Mouse (Mus musculus) frontal cortex, postnatal 10 days (tissue): ENCODE results near the gene Gnat1.

Source experiments
- DNase-seq, 2 experiments: peaks; one replicate each; pipeline ENCODE4 v3.0.0; 2022; ENCODE audit warnings: low spot score in 2 of 2, mixed read lengths in 1 of 2

Gnat1 gene

DNA sequence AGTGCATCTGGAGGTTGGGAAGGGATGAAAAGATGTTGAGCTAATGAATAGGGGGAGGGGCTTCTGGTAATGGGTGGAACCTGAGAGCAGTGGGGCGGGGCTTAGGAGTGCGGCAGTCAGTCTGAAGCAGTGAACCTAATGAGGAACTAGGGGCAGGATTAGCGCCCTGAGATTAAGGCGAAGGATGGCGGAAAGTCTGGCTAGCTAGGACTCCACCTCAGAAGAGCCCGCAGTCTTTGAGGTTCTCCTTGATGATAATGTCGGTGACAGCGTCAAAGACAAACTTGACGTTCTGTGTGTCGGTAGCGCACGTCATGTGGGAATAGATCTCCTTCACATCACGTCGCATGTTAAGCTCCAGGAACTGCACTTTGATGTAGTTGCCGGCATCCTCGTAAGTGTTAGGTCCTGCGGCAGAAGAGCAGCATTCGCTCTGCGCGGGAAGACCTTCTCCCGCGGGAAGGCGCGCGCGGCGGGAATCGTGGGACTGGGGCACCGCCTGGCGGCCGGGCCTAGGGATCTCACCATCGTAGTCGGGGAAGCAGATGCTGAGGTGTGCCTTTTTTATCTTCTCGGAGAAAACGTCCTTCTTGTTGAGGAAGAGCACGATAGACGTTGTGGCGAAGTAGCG lies 3.7 kb downstream of the Gnat1 start:
- DNase-seq, result peak in 1 of 2 experiments; percentile 74

DNA sequence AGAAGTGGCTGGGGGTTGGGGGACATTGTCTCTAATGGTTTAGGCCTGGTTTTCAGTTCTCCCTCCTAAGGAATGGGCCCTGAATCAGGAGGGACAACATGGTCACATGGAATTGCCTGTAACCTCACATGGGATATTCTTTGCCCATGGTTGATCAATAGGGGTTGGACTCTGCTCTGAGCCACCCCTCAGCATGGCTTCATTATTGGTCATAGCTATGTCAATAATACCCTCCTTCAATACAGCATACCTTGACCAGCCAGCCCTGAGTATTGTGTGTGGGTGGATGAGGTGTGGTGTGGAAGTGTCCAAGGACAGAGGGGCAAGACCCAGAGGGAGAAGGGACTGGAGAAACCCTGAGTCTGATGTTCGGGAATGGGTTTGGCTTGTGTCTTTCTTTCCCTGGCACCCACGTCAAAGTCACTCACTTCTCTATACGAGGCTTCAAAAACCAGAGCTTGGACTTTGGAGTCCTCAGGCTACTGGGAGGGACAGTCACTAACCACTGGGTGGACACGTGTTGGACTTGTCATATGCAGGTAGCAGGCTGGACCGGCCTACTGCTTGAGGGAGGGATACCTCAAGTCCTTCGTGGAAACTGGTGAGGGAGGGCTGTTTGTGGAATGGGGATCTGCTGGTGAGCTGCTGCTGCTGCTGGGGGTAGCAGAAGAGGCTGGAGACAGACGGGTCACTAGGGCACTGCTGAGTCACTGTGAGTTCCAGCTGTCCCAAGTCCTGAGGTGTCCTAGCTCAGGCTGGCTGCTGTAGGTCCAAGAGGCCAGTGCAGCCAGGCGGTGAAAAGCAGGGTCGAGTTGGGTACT lies 4.7 kb downstream of the Gnat1 start:
- DNase-seq, result no peak

DNA sequence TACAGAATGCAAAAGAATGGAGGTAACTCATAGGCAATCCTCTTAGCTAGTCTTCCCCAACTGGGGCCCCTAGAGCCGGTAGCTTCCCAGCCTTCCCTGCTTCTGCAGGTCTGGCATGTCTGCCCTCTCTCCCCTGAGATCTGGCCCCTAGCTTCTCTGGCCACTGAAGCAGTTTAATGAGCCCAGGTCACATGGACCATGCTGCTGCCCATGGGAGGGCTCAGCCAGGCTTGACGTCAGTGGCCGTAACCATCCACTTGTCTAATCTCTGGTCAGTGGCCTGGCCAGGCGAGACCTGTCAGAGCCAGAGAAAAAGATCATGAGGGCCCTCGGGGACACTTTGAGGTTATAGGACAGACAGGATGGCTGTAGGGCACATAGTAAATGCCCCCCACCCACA lies 9.3 kb downstream of the Gnat1 start:
- DNase-seq, result no peak

DNA sequence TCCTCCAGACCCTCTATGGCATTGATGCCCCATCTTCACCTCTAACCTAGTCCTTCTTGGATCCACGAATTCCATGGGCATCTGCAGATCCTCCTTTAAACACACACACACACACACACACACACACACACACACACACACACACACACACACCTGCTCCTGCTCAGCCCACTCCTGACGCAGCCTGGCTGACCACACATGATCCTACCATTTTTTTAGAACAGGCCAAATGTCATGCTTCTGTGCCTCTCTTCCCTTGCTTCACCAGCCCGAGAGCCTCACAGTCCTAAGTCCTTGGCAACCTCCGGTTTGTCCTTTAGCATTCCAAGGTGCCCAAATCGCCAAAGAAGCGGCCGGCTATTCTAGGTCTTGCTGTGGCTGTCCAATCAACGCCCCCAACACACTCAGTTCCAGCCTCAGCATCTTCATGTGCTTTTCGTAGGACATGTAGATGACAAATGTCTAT lies 10.0 kb downstream of the Gnat1 start, which contains the start of gene Slc38a3:
Gene Slc38a3 (minus strand): TSS at position 51 of the 466 bp plus-strand sequence.
- DNase-seq, result no peak

DNA sequence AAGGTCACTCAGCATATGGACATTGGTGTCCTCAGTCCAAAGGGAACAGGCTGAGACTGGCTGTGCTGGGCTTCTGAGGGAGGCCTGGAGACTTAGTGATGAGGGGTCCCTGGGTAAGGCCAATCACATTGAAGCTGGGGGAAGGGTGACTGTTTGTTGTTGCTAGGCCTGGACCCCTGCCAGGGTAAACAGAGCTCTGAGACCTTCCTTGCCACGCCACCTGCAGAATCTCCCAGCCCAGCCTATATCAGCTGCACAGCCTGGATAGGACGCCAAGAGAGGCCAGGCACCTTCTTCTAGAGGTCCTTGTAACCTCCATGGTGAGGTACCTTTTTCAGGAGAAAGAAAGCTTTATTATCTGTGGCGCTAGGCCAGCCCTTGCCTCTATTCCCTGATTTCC lies 10.6 kb downstream of the Gnat1 start:
- DNase-seq, result no peak

DNA sequence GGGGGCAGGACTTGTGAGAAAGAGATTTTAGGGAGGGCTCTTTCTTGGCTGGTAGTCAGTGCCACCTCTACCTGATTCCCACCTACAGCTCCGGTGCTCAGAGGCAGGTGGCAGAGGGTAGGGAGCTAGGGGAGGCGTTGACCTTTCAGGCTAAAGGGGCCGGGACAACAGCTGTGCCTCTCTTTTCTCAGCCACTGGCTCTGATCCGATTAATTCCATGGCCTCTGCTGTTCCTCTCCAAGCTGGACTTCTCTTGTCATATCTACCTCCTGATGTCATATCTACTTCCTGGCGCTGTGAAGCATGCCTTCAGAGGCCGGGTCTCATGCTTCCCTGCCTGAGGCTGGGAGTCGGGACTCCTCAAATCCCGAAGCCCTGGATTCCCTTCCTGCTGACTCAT lies 11.5 kb downstream of the Gnat1 start:
- no peak for DNase-seq

DNA sequence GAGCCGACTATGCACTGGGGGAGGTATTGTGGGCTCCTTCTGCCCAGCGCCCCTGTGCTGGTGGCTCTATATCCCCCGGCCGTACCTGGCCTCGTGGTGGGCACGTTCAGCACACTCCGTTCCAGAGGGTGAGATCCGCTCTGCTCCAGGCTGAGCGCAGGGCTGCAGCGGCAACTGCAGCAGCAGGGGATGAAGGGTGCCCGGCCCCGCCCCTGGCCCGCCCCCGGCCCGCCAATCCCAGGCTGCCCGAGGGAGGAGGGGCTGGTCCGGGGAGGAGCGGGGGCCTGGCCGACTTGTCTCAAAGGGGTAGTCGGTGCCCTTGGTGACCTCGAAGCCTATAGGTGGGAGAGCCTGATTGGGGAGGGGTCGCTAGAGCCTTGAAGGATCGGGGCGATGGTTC lies 12.3 kb downstream of the Gnat1 start:
- peak in 1 of 2 experiments; percentile 56 for DNase-seq

DNA sequence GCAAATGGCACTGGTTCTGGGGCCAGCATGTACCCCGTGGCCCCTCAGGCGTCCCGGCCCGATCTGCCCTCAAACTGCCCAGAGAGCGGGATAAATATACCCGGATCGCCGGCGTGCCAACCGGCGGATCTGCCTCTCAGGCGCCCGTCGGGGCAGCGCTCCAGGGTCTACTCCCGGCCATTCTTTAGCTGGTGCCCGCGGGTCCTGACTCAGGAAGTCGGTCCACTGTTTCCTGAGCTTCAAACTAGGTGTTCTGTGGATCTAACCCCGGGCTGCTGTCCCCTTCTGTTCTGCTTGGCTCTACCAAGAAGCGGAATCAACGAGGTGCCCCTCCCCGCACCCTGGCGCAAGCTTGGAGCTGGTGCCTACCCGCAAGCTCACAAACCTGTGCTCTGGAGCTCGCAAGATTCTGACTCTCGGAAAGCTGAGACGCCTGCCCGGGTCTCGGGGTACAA lies 12.7 kb downstream of the Gnat1 start:
- no peak for DNase-seq

DNA sequence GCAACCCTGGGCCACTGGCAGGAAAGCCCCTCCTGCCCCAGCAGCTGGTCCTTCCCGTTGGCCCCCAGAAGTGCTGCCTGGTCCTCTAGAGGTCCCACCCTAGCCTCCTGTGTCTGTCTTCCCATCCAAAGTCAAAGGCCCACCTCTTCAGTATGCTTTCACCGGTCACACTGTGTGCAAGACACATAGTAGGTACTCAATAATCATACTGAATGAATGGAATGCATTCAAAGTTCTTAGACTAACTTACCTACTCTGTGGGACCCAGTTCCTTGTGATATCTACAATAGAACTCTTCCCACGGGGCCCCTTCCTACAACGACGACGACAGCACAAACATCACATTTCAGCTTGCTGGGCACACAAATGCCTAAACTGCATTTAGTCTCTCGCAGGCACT lies 14.2 kb downstream of the Gnat1 start:
- DNase-seq, result no peak

DNA sequence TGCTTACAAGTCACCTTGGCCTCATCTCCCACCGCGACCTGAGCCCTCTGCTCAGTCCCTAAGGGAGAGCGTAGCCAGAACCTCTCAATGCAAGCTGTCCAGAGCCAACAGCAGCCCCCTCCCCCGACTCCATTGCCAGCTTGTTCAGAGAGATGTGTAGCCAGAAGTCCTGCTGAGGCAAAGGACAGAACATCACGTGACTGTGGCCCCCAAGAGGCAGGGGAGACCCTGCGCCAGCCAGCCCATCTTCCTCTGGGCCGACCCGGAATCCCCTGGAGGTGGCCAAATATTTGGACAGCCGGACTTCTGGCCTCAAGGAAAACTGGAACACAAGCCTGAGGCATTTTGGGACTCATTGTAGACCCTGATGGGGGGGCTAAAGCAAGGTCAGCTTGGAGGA lies 16.0 kb downstream of the Gnat1 start:
- no peak for DNase-seq

DNA sequence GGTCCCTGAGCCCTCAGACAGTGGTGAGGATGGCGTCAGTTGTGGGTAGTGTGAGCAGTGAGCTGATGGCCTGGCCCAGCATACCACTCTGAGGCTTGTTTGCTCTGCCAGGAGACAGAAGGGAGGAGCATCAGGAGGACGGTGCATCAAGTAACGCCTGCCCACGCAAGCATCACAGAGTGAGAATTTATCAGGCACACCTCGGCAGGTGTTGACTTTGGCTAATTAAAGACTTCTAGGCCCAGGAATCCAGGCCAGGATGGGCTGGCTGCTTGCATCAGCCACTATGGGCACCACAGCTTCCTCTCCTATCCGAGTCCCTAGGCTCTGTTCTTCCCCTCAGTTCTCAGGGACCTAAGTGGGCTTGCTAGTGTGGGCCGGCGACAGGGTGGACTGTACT lies 17.2 kb downstream of the Gnat1 start:
- DNase-seq, result no peak

DNA sequence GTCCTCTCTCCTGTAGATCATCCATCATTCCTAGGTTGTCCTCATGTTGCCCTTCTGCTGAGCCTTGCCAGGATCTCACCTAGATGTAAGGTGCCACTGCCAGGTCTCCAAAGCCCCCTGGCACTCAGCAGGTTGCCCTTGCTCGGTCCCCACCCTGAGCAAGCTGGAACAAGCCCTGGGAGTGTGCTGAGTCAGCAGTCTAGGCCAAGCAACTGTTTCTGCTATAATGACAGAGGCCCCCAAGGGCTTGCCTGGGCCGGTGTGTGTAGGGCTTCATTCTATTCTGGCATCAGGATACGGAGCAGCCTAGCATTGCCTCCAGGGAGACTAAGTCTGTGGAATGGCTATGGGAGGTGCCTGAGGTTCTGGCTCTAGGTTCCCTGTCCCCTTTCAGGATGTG lies 18.7 kb downstream of the Gnat1 start:
- no peak for DNase-seq

DNA sequence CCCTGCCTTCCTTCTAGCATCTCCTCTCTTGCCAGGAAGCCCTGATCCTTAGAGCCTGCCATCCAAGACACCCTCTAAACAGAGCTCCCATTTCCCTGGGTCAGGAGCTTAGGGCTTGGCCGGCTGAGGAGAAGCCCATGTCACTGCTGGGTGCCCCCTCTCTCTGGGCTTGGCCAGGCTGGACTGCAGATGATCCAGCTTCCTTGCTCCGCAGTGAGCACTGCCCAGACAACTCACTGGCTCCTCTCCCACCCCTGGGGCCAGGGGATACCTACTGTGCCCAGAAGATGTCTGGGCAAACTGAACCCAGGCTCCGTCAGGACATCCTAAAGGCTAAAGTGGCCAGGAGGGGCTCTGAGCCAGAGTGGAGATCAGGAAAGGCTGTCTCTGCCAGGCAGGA lies 19.6 kb downstream of the Gnat1 start:
- no peak for DNase-seq

DNA sequence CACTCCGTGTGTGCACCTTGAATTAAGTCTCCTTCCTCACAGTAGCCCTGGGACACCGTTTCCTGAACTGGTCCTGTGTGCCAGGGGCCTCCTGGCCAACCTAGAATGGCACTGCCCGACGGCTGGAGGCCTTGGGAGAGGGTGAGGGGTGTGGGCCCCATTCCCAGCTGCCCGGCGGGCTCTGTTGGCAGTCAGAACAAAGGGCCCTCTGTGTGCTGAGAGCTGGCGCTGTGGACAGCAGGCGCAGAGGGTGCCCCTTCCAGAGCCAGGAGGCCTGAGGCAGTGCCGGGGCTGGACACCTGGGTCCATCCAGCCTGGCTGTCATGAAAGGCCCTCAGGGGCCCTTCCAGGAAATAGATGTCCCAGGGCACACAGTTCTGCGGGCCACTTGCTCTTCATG lies 20.0 kb downstream of the Gnat1 start:
- DNase-seq, result peak; percentile 67 to 78

DNA sequence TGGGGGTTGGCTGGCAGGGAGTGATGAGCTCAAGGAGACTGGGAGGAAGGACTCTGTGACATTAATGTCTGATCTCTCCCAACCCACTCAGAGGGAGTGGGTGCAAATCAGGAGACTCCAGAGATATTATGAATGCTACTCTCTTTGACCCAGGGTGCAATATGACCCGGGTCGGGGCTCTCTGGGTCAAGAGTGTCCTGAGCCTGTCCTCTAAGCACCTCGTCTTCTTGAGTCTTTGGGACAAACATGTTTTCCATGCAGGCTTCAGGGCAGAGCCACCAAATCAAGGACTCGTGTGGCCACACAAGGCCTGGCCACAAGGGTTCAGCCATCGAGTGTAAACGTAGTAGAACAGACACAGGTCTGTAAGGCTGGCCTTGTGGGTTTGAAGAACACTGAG lies 21.4 kb downstream of the Gnat1 start:
- no peak for DNase-seq

DNA sequence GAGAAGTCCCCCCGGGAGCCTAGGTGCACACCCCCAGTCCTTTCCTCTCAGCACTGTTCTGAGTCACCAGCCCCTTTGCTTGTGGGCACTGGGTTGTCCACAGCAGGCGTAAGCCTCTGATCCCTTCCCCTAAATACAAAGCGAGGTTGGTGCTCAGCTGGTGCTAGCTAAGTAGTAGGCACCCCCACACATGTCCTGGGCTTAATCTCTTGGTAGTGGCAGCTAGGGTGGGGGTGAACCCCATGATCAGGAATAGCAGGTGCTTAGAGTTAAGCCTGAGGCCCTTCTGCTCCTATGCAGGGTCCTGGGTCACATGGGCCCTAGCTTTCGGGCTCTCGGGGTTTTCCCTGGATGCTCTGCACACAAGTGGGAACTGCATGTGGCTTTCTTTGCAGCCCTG lies 22.4 kb downstream of the Gnat1 start:
- no peak for DNase-seq

DNA sequence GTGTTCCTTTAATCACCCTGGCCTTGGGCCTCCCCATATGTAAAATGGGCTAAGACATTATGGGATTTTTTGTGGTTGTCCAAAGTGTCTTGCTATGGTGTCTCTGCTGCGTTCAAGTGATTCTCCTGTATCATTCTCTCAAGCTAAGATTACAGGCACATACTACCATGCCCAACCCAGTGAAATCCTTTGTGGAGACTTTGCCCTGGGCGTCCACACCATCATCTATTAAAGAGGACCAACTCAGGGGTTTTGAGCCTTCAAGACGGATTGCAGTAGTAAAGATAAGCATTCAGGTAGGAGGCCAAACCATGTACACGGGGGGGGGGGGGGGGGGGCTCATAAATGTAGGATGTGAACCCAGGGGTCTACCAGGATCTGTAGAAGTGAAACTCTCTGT lies 24.9 kb downstream of the Gnat1 start:
- no peak for DNase-seq

DNA sequence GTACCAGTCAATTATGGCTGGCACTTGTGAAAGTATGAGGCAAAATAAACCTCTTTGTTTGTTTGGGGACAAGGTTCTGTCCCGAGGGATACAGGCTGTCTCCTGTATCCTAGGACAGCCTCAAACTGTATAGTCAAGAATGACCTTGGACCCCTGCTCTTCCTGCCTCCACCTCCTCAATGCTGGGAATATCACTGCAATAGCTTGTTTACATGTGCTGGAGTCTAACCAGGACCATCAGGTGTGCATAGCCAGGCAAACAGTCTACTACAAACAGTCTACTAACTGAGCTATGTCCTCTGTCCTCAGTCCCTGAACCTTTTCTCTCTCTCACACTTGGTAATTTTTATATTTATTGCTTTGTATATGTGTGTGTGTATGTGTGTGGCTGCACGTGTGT lies 26.0 kb downstream of the Gnat1 start:
- no peak for DNase-seq

DNA sequence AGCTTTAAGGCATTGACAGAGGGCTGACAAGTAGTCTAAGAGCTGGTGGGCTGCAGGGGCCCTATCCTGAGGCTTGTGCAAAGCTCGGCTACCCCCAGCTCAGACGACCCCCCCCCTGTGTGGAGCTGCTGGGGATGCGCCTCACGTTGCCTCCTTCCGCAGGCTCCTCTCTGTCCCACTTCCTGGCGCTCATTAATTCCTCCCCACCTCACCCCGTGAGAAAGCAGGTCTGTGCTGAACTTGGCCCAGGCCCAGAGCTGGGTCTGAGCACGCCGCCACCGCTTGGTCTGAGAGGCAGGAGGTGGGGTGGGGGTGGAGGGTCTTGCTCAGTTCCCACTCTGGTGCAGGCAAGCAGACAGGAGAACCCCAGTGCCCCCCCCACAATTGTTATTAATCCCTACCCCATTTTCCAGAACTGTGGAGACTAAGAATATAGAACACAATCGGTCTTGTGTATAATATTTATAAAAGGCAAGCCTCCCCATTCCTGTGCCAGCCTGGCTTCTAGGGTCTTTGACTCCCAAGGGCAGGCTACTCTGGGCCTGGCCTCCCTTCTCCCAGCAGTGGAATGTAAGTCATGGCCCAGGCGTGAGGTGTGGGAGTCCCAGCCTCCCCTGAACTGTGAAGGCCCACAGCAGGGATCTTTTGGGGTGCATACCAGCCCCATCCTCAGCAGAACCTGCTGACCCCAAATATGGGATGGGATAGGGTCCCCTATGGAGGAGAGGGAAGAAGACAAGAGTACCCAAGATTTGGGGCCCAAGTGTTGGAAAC lies 28.6 kb downstream of the Gnat1 start:
- DNase-seq, result peak in 1 of 2 experiments; percentile 58

DNA sequence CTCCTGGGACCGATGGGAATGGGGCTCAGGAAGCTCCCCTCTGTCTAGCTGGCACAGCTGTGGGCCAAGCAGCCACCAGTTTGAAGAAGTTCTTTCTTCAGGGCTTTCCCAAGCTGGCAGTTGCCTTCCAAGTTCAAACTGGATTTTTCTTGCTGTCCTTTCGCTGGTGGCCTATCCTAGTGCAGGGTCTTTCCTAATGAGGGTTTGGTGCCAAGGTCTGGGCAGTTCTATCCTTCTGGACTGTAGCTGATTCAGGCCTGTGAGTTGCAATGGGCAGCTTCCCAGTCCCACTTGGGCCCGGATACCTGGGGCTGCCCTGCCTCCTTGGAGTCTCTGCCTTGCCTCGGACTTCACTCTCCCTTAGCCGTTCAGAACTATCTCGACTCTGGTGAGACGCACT lies 29.3 kb downstream of the Gnat1 start:
- DNase-seq, result no peak

DNA sequence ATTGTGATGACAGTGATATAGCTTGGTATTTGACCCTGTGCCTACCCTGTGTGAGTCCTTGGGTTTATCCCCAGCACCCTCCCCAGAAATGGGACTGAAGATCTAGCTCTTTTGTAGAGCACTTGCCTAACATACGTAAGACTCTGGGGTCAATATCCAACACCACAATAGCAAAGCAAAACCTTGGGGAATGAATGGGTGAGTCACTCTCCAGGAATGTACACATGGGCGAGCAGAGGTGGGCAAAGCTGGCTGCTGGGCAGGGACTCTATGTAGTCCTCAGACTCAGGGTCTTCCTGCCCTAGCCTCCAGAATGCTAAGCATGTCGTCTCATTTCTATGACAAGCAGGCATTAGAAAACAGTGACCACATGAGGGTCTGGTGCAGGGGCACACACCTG lies 30.7 kb downstream of the Gnat1 start:
- no peak for DNase-seq

DNA sequence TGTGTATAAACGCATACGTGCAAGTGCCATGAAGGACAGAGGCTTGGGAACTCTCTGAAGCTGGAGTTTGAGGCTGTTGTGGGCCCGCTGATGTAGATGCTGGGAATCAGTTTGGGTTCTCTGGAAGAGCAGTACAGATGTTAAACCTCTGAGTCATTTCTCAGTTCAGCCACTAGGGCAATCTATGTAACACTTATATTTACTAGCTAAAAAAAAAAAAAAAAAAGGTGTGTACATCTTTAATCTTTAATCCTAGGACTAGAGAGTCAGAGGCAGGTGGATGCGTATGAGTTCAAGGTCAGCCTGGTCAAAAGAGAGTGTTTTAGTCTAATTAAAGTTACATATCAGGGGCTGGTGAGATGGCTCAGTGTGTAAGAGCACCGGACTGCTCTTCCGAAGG lies 32.5 kb downstream of the Gnat1 start:
- DNase-seq, result no peak
